17 mouse cellular contexts compared by ENCODE assay signal in genomic region chr5:103133626-103134025, GRCm38 (mm10).
A peak's percentile ranks its signal among the peaks of the same experiment; 100 is the strongest.
DNase-seq lines count a peak whose midpoint lies in the region; ATAC-seq and TF ChIP-seq lines count a peak whose summit lies in the region.
"Had no signal": no experiment of that assay in that cellular context is flagged by ENCODE, and none has a peak within 500 bp of the region (broad histone marks: within the 10 kb centered on the region; RNA-seq: fewer than 3 reads in every experiment).

No protein-coding gene starts in this region.

- TF ChIP-seq CTCF in forebrain, postnatal 0 days (IDR thresholded peaks at IDR 0.05; ENCODE audit: low read depth) = no peak

- no peaks in the 10 kb centered on the region for H3K36me3 ChIP-seq in kidney, embryonic 16.5 days (ENCODE audit: insufficient read depth, low read length)
- H3K36me3 ChIP-seq in forebrain, postnatal 0 days (ENCODE audit: insufficient read depth) = no peaks in the 10 kb centered on the region
- H3K36me3 ChIP-seq: liver, embryonic 15.5 days; neural tube, embryonic 12.5 days had no signal

- no peaks in the 10 kb centered on the region for H3K4me1 ChIP-seq in kidney, embryonic 16.5 days (ENCODE audit: insufficient read depth, low read length)
- H3K4me1 ChIP-seq in forebrain, postnatal 0 days (ENCODE audit: insufficient read depth) = no peaks in the 10 kb centered on the region
- H3K4me1 ChIP-seq: forebrain, embryonic 13.5 days; liver, embryonic 15.5 days had no signal

- no peak overlapping the region for H3K9ac ChIP-seq in kidney, embryonic 16.5 days (replicated peaks; ENCODE audit: low read length)
- H3K9ac ChIP-seq in forebrain, postnatal 0 days = no peak overlapping the region
- H3K9ac ChIP-seq: forebrain, embryonic 13.5 days; liver, embryonic 15.5 days; neural tube, embryonic 12.5 days had no signal

- peak; percentile 13 to 48 for DNase-seq in adrenal gland, adult (ENCODE audit: inconsistent age in 2 of 2, low spot score in 1 of 2)
- DNase-seq in adrenal gland, adult 18-20 months (ENCODE audit: low spot score in 2 of 2) = no peak
- peak; percentile 5 to 6 for DNase-seq in kidney, postnatal 4 days
- DNase-seq in ovary, postnatal 36 days (ENCODE audit: low spot score) = peak; percentile 79
- DNase-seq in ovary, postnatal 14 days (ENCODE audit: low spot score) = no peak
- DNase-seq in forebrain, postnatal 0 days = no peak
- no peak for DNase-seq in frontal cortex, adult 2 months (ENCODE audit: extremely low spot score in 1 of 2, low spot score in 1 of 2)
- DNase-seq: cerebellum, postnatal 10 days; gastrocnemius, adult 2 months; heart, adult 18-20 months; lung, postnatal 36 days had no signal

- no peak overlapping the region for H3K27ac ChIP-seq in kidney, embryonic 16.5 days (ENCODE audit: low read length)
- no peak overlapping the region for H3K27ac ChIP-seq in forebrain, postnatal 0 days (ENCODE audit: low read depth, low read length)
- H3K27ac ChIP-seq: forebrain, embryonic 13.5 days; gastrocnemius, adult 2 months; liver, embryonic 15.5 days; neural tube, embryonic 12.5 days had no signal

- H3K27me3 ChIP-seq in kidney, embryonic 16.5 days (ENCODE audit: insufficient read depth, low read length) = no peaks in the 10 kb centered on the region
- no peaks in the 10 kb centered on the region for H3K27me3 ChIP-seq in forebrain, postnatal 0 days (ENCODE audit: insufficient read depth, low read length)
- H3K27me3 ChIP-seq: forebrain, embryonic 13.5 days; liver, embryonic 15.5 days; neural tube, embryonic 12.5 days had no signal

- H3K9me3 ChIP-seq in kidney, embryonic 16.5 days (ENCODE audit: low read length) = no peaks in the 10 kb centered on the region
- no peaks in the 10 kb centered on the region for H3K9me3 ChIP-seq in forebrain, postnatal 0 days (ENCODE audit: low read length)
- H3K9me3 ChIP-seq: forebrain, embryonic 13.5 days; liver, embryonic 15.5 days; neural tube, embryonic 12.5 days had no signal

- no peak for ATAC-seq in kidney, embryonic 16.5 days (ENCODE audit: low FRiP score, low TSS enrichment)
- no peak for ATAC-seq in forebrain, postnatal 0 days
- ATAC-seq: forebrain, embryonic 13.5 days; inflammation-experienced regulatory T-cells, adult 6 months had no signal

- H3K4me2 ChIP-seq in kidney, embryonic 16.5 days (replicated peaks; ENCODE audit: low read depth, low read length) = no peak overlapping the region
- no peak overlapping the region for H3K4me2 ChIP-seq in forebrain, postnatal 0 days (ENCODE audit: low read depth)
- H3K4me2 ChIP-seq: forebrain, embryonic 13.5 days; liver, embryonic 15.5 days; midbrain, embryonic 11.5 days; neural tube, embryonic 12.5 days had no signal

- 52% methylated on average over 9 of the region's 9 CpGs for WGBS in kidney, embryonic 16.5 days
- 79% methylated on average over 9 of the region's 9 CpGs for WGBS in forebrain, postnatal 0 days

- no peak overlapping the region for H3K4me3 ChIP-seq in kidney, embryonic 16.5 days (ENCODE audit: low read length)
- no peak overlapping the region for H3K4me3 ChIP-seq in forebrain, postnatal 0 days (ENCODE audit: low read depth, low read length)
- H3K4me3 ChIP-seq: forebrain, embryonic 13.5 days; gastrocnemius, adult 2 months; liver, embryonic 15.5 days; neural tube, embryonic 12.5 days had no signal

Comparison
In these comparisons a context has a peak if more than half of its experiments do, and no peak if none do; other contexts are left out.
1. DNase-seq: peak in adrenal gland, adult (2 of 2), kidney, postnatal 4 days (2 of 2) and ovary, postnatal 36 days (single experiment); none in adrenal gland, adult 18-20 months (0 of 2), ovary, postnatal 14 days (single experiment), forebrain, postnatal 0 days (single experiment) and frontal cortex, adult 2 months (0 of 2).